Mouse (Mus musculus) hindbrain, embryonic 10.5 days (tissue): Measurements from ENCODE around the gene Msantd2. TPM values are rescaled to one million over a fixed set of nuclear protein-coding genes. Genes with fewer than 3 reads are reported as not detected.
A peak's percentile ranks its signal among the peaks of the same experiment; 100 is the strongest.

Experiments used
- DNase-seq: peaks from one replicate; pipeline ENCODE4 v3.0.0-alpha.2; 2017; ENCODE audit warnings: low spot score
- H3K27ac ChIP-seq: fragments of 300-500 bp; sonication (generic); 2 replicates; pipeline ENCODE4 v1.5.1; 2016; ENCODE audit warnings: mild to moderate bottlenecking, moderate library complexity
- H3K27me3 ChIP-seq: fragments of 300-500 bp; sonication (generic); 2 replicates; pipeline ENCODE4 v1.6.1; 2016; ENCODE audit warnings: mild to moderate bottlenecking; ENCODE audit not compliant: poor library complexity, insufficient read depth, severe bottlenecking
- H3K36me3 ChIP-seq: fragments of 300-500 bp; sonication (generic); 2 replicates; pipeline ENCODE4 v1.6.1; 2016; ENCODE audit warnings: mild to moderate bottlenecking, moderate library complexity
- H3K4me1 ChIP-seq: fragments of 300-500 bp; sonication (generic); replicated peaks from 2 replicates; pipeline ENCODE4 v1.6.1; 2016; ENCODE audit warnings: mild to moderate bottlenecking
- H3K4me3 ChIP-seq: fragments of 300-500 bp; sonication (generic); 2 replicates; pipeline ENCODE4 v1.5.1; 2016; ENCODE audit warnings: mild to moderate bottlenecking, moderate library complexity
- H3K9me3 ChIP-seq: fragments of 300-500 bp; sonication (generic); 2 replicates; pipeline ENCODE4 v1.6.1; 2016; ENCODE audit warnings: mild to moderate bottlenecking, moderate library complexity
- WGBS: fragments of 180-500 bp; shearing (Covaris S2); methylation state at CpG from one replicate; pipeline ENCODE4 v1.1.7; 2016; 5-methylcytosine and 5-hydroxymethylcytosine counted together
- polyA plus RNA-seq: library from polyadenylated mRNA; unstranded; fragments of >200 nt; fragmentation: Nextera tagmentation; extraction: Ambion mirVana; gene quantifications from 2 replicates; pipeline ENCODE4 v1.2.1, GENCODE M21; 2016

Msantd2 gene
- polyA plus RNA-seq, 1 experiment from 2014 or later, result 40.0 TPM

GRCm38 (mm10) chr9:37551751-37552531 lies 62.8 kb downstream of the Msantd2 start:
- WGBS, result 2% methylated on average over 23 of the region's 23 CpGs
- Histone ChIP-seq H3K4me1 (peaks cover 27% of the 10 kb centered on the region), H3K27ac (no peak overlapping the region), H3K4me3 (peak overlapping the region; percentile 55), H3K36me3 (no peaks in the 10 kb centered on the region), H3K27me3 (peaks cover 100% of the 10 kb centered on the region), H3K9me3 (no peaks in the 10 kb centered on the region)
- peak; percentile 26 for DNase-seq

GRCm38 (mm10) chr9:37552536-37553293 lies 63.6 kb downstream of the Msantd2 start, which contains the start of gene Nrgn:
Gene Nrgn, minus strand, starts transcription at chr9:37552904.
- DNase-seq, result peak; percentile 86
- peaks cover 92% of the 10 kb centered on the region for H3K27me3 ChIP-seq
- 5% methylated on average over 31 of the region's 31 CpGs for WGBS

GRCm38 (mm10) chr9:37554279-37554678 lies 65.2 kb downstream of the Msantd2 start:
- H3K27ac ChIP-seq, result no peak overlapping the region
- H3K4me1 ChIP-seq, result peaks cover 27% of the 10 kb centered on the region
- DNase-seq, result no peak
- no peak overlapping the region for H3K4me3 ChIP-seq
- no peaks in the 10 kb centered on the region for H3K9me3 ChIP-seq
- H3K36me3 ChIP-seq, result no peaks in the 10 kb centered on the region
- 86% methylated on average over 1 of the region's 1 CpGs for WGBS
- peaks cover 76% of the 10 kb centered on the region for H3K27me3 ChIP-seq

More at GRCm38 (mm10) chr9:37552536-37553293, 63.6 kb downstream of the Msantd2 start, which contains the start of gene Nrgn:
- H3K4me3 ChIP-seq, result peak within 1 kb of the TSS; percentile 55
- H3K4me1 ChIP-seq, result peaks cover 27% of the 10 kb centered on the region
- H3K9me3 ChIP-seq, result no peaks in the 10 kb centered on the region
- H3K27ac ChIP-seq, result no peak within 1 kb of the TSS
- no peaks in the 10 kb centered on the region for H3K36me3 ChIP-seq

- WGBS, result 25% methylated on average over 7 of the region's 7 CpGs
- no peak within 1 kb of the TSS for H3K4me3 ChIP-seq
- H3K27me3 ChIP-seq, result peaks cover 68% of the 10 kb centered on the region
- DNase-seq, result no peak
- H3K27ac ChIP-seq, result no peak within 1 kb of the TSS
- no peaks in the 10 kb centered on the region for H3K36me3 ChIP-seq
- peaks cover 27% of the 10 kb centered on the region for H3K4me1 ChIP-seq
- H3K9me3 ChIP-seq, result no peaks in the 10 kb centered on the region
These were observed 66.0 kb downstream of the Msantd2 start, which contains the start of gene Siae for GRCm38 (mm10) chr9:37554838-37555748. Gene Siae, plus strand, starts transcription at chr9:37555698.

GRCm38 (mm10) chr9:37556366-37556765 lies 67.2 kb downstream of the Msantd2 start:
- Histone ChIP-seq H3K4me3 (no peak overlapping the region), H3K27me3 (peaks cover 56% of the 10 kb centered on the region), H3K9me3 (no peaks in the 10 kb centered on the region), H3K36me3 (no peaks in the 10 kb centered on the region), H3K4me1 (peaks cover 27% of the 10 kb centered on the region), H3K27ac (no peak overlapping the region)
- no peak for DNase-seq
- 78% methylated on average over 3 of the region's 3 CpGs for WGBS

- H3K4me3 ChIP-seq, result no peak overlapping the region
- 85% methylated on average over 2 of the region's 2 CpGs for WGBS
These were observed 71.5 kb downstream of the Msantd2 start for GRCm38 (mm10) chr9:37560617-37561016.

GRCm38 (mm10) chr9:37563805-37564204 lies 74.7 kb downstream of the Msantd2 start:
- Histone ChIP-seq H3K36me3 (no peaks in the 10 kb centered on the region), H3K27me3 (no peaks in the 10 kb centered on the region; the same call in 1 of the 2 replicates), H3K9me3 (no peaks in the 10 kb centered on the region), H3K4me3 (no peak overlapping the region), H3K27ac (no peak overlapping the region), H3K4me1 (peaks cover 13% of the 10 kb centered on the region)
- no peak for DNase-seq
- 66% methylated on average over 1 of the region's 1 CpGs for WGBS

More at GRCm38 (mm10) chr9:37560617-37561016, 71.5 kb downstream of the Msantd2 start:
- Histone ChIP-seq H3K27ac (no peak overlapping the region), H3K36me3 (no peaks in the 10 kb centered on the region), H3K9me3 (no peaks in the 10 kb centered on the region), H3K4me1 (peaks cover 1% of the 10 kb centered on the region), H3K27me3 (peaks cover 13% of the 10 kb centered on the region)
- no peak for DNase-seq

DNA sequence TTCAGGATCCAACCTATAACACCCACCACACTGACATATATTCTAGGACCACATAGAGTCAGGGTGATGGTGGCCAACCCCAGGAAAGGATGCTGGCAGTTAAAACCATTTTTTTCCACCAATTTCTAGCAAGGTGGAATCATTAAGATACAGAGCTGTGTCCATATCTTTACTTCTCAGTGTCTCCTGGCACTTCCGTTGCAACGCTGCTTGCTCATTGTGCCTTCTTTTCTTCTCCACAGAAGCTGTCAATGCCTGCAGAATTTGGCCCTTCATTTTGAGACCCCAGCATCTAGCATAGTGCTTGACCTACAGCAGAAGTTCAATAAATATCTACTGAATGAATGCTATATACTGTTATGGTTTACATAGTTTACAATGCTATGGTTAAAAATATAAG lies 77.9 kb downstream of the Msantd2 start:
- Histone ChIP-seq H3K27me3 (no peaks in the 10 kb centered on the region; the same call in 1 of the 2 replicates), H3K36me3 (no peaks in the 10 kb centered on the region), H3K27ac (no peak overlapping the region), H3K4me3 (no peak overlapping the region), H3K4me1 (peaks cover 13% of the 10 kb centered on the region), H3K9me3 (no peaks in the 10 kb centered on the region)
- 93% methylated on average over 2 of the region's 2 CpGs for WGBS
- no peak for DNase-seq

DNA sequence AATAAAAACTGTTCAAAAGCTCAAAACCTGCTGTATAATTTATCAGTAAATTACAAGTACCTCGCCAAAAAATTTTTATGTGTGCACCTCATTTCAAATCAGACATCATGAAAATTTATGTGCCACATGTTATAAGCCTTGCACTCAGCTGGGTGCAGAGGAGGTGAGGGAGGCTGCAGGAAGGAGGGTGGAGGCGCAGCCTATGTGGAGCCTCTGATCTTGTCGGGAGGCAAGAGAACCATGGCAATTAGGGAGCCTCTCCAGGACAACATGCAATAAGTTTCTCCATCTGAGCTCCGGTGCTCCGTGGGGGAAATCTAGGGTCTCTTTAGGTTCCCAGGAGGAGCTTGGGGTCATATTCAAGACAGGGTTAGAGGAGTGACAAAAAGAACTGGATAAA lies 78.3 kb downstream of the Msantd2 start:
- whole genome bisulfite sequencing, result 61% methylated on average over 5 of the region's 5 CpGs
- Histone ChIP-seq H3K36me3 (no peaks in the 10 kb centered on the region), H3K27me3 (no peaks in the 10 kb centered on the region; the same call in 1 of the 2 replicates), H3K4me1 (peaks cover 13% of the 10 kb centered on the region), H3K4me3 (no peak overlapping the region), H3K9me3 (no peaks in the 10 kb centered on the region), H3K27ac (no peak overlapping the region)
- DNase-seq, result no peak

- no peak for DNase-seq
- no peak overlapping the region for H3K4me3 ChIP-seq
- H3K27me3 ChIP-seq, result no peaks in the 10 kb centered on the region; the same call in 1 of the 2 replicates
- WGBS, result 54% methylated on average over 15 of the region's 15 CpGs
- H3K27ac ChIP-seq, result no peak overlapping the region
- peaks cover 13% of the 10 kb centered on the region for H3K4me1 ChIP-seq
- no peaks in the 10 kb centered on the region for H3K9me3 ChIP-seq
- no peaks in the 10 kb centered on the region for H3K36me3 ChIP-seq
These were observed 78.9 kb downstream of the Msantd2 start for GRCm38 (mm10) chr9:37567892-37568604.

- H3K4me3 ChIP-seq, result no peak overlapping the region
- H3K9me3 ChIP-seq, result no peaks in the 10 kb centered on the region
- H3K36me3 ChIP-seq, result no peaks in the 10 kb centered on the region
- no peak overlapping the region for H3K27ac ChIP-seq
- 45% methylated on average over 4 of the region's 4 CpGs for WGBS
- H3K27me3 ChIP-seq, result peaks cover 3% of the 10 kb centered on the region; the same call in 1 of the 2 replicates
- no peak for DNase-seq
- peaks cover 13% of the 10 kb centered on the region for H3K4me1 ChIP-seq
These were observed 79.6 kb downstream of the Msantd2 start for GRCm38 (mm10) chr9:37568605-37569214.
